ENCODE assay signal across 8 mouse cellular contexts in genomic region chr1:20513364-20514084, GRCm38 (mm10).
DNase-seq lines count a peak whose midpoint lies in the region; ATAC-seq lines count a peak whose summit lies in the region.

No protein-coding gene starts in this region.

- H3K27me3 ChIP-seq in heart, embryonic 10.5 days (ENCODE audit: insufficient read depth, poor library complexity, severe bottlenecking): no peaks in the 10 kb centered on the region
- 0 out of 2 replicates have a peak, but pooled peaks cover 3% of the 10 kb centered on the region for H3K27me3 ChIP-seq in midbrain, embryonic 13.5 days

- 63% methylated on average over 7 of the region's 7 CpGs for WGBS in heart, embryonic 10.5 days
- 75% methylated on average over 7 of the region's 7 CpGs for WGBS in midbrain, embryonic 13.5 days

- no peak overlapping the region for H3K4me2 ChIP-seq in midbrain, embryonic 13.5 days (replicated peaks)

- peak; percentile 74 for ATAC-seq in midbrain, embryonic 13.5 days
- ATAC-seq in activated CD4-positive, CD25-positive, alpha-beta regulatory T cell, adult 4 months: no peak

- no peaks in the 10 kb centered on the region for H3K9me3 ChIP-seq in heart, embryonic 10.5 days
- H3K9me3 ChIP-seq in midbrain, embryonic 13.5 days: no peaks in the 10 kb centered on the region

- peak; percentile 23 to 58 for DNase-seq in heart, postnatal 10 days
- DNase-seq in heart, embryonic 10.5 days (ENCODE audit: low spot score): no peak
- peak; percentile 58 for DNase-seq in ES-CJ7 (ENCODE audit: low read depth, low spot score)
- DNase-seq in cerebellum, adult 9-10 months: peak; percentile 48
- DNase-seq in frontal cortex, adult 2 months (ENCODE audit: extremely low spot score in 1 of 2, low spot score in 1 of 2): peak; percentile 20 to 85
- DNase-seq in layer of hippocampus, postnatal 14 days (ENCODE audit: low spot score in 2 of 2): peak; percentile 71 to 76

- no peaks in the 10 kb centered on the region for H3K36me3 ChIP-seq in heart, embryonic 10.5 days
- no peaks in the 10 kb centered on the region for H3K36me3 ChIP-seq in midbrain, embryonic 13.5 days

- H3K9ac ChIP-seq in midbrain, embryonic 13.5 days (replicated peaks): no peak overlapping the region

- H3K4me1 ChIP-seq in heart, embryonic 10.5 days: no peaks in the 10 kb centered on the region
- no peaks in the 10 kb centered on the region for H3K4me1 ChIP-seq in midbrain, embryonic 13.5 days (replicated peaks)

- H3K27ac ChIP-seq in heart, embryonic 10.5 days: no peak overlapping the region
- no peak overlapping the region for H3K27ac ChIP-seq in midbrain, embryonic 13.5 days

- no peak overlapping the region for H3K4me3 ChIP-seq in heart, embryonic 10.5 days
- no peak overlapping the region for H3K4me3 ChIP-seq in midbrain, embryonic 13.5 days (replicated peaks)

- intact Hi-C loops in heart, postnatal 10 days (cut with DNase I): loop anchor here (1.0 to 2.0 kb wide), 2 partner anchors 202 to 1309 kb away; no protein-coding TSS in a partner anchor
